Mouse (Mus musculus) limb, embryonic 11.5 days (tissue): ENCODE data around the gene Srebf2. TPM values are rescaled to one million over a fixed set of nuclear protein-coding genes. Genes with fewer than 3 reads are reported as not detected.

Experiments
- ATAC-seq: fragments of 200-750 bp; cut with Nextera tagmentation; 2 replicates; pipeline ENCODE4 v1.8.0; 2017; ENCODE audit warnings: low read depth; ENCODE audit not compliant: insufficient number of reproducible peaks, low FRiP score, low TSS enrichment
- DNase-seq: peaks from one replicate; pipeline ENCODE4 v3.0.0-alpha.2; 2015; ENCODE audit warnings: low spot score
- H3K27ac ChIP-seq: fragments of 300-500 bp; sonication (generic); replicated peaks from 2 replicates; pipeline ENCODE4 v1.5.1; 2014; ENCODE audit warnings: low read depth, mild to moderate bottlenecking, low read length
- H3K27me3 ChIP-seq: fragments of 300-500 bp; sonication (generic); 2 replicates; pipeline ENCODE4 v1.6.1; 2014; ENCODE audit warnings: mild to moderate bottlenecking, low read length, mixed read lengths; ENCODE audit not compliant: control insufficient read depth, insufficient read depth
- H3K36me3 ChIP-seq: fragments of 300-500 bp; sonication (generic); 2 replicates; pipeline ENCODE4 v1.6.1; 2014; ENCODE audit warnings: mild to moderate bottlenecking, low read length, moderate library complexity, mixed read lengths; ENCODE audit not compliant: control insufficient read depth, insufficient read depth
- H3K4me1 ChIP-seq: fragments of 300-500 bp; sonication (generic); 2 replicates; pipeline ENCODE4 v1.6.1; 2014; ENCODE audit warnings: low read length, mixed read lengths; ENCODE audit not compliant: control insufficient read depth, insufficient read depth
- H3K4me2 ChIP-seq: fragments of 300-500 bp; sonication (generic); 2 replicates; pipeline ENCODE4 v1.6.1; 2014; ENCODE audit warnings: low read depth, mild to moderate bottlenecking, moderate library complexity; ENCODE audit not compliant: severe bottlenecking
- H3K4me3 ChIP-seq: fragments of 300-500 bp; sonication (generic); 2 replicates; pipeline ENCODE4 v1.5.1; 2014; ENCODE audit warnings: low read depth, low read length
- H3K9ac ChIP-seq: fragments of 300-500 bp; sonication (generic); 2 replicates; pipeline ENCODE4 v1.6.1; 2014; ENCODE audit warnings: mild to moderate bottlenecking, low read length
- H3K9me3 ChIP-seq: fragments of 300-500 bp; sonication (generic); 2 replicates; pipeline ENCODE4 v1.6.1; 2016; ENCODE audit warnings: low read length; ENCODE audit not compliant: control insufficient read depth
- WGBS: fragments of 180-500 bp; shearing (Covaris S2); extraction: QIAGEN DNeasy Blood & Tissue Kit; methylation state at CpG from one replicate; pipeline ENCODE4 v1.1.7; 2014; 5-methylcytosine and 5-hydroxymethylcytosine counted together
- polyA plus RNA-seq: library from polyadenylated mRNA; unstranded; fragments of >200 nt; fragmentation: Nextera tagmentation; extraction: Ambion mirVana; gene quantifications from 2 replicates; pipeline ENCODE4 v1.2.1, GENCODE M21; 2014

Gene Srebf2
- polyA plus RNA-seq, 1 experiment from 2014 or later, result 129 TPM

DNA sequence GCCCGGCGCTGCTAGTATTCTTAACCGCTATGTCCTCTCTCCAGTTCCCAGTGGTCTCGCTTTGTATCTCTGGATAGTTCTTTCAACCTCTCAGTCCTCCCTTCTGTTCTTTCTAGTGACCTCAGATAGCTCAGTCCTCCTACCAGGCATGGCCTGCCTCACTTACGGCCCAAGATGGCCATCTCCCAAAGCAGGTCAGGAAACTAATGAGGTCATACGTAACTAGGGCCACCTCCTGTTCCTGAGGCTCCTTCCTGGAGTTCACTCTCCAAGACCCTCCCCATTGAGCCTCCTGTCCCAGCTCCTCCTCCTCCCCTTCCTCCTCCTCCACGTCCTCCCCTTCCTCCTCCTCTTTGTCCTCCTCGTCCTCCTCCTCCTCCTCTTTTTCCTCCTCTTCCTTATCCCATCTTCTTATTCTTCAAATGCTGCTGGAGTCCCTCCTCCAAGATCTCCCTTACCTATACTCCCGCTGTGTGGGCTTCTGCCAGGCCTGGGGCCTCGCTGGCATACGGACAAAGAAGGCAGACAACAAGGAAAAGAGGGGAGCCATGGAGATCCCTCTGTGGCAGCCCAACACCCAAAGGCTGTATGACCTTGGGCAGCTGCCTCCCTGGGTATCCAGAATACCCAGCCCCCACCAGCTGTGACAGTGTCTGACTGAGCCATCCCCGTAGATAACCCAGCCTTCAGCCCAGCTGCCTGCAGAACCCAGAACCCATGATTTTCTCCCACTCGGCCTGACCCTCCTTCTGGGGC is 62.5 kb downstream of the Srebf2 start:
- Histone ChIP-seq H3K9ac (no peak overlapping the region), H3K4me3 (no peak overlapping the region), H3K4me2 (no peak overlapping the region), H3K4me1 (0 out of 2 replicates have a peak, but pooled peaks cover 13% of the 10 kb centered on the region), H3K9me3 (no peaks in the 10 kb centered on the region), H3K27ac (no peak overlapping the region), H3K27me3 (peaks cover 88% of the 10 kb centered on the region), H3K36me3 (0 out of 2 replicates have a peak, but pooled peaks cover 4% of the 10 kb centered on the region)
- DNase-seq (no peak), ATAC-seq (no peak)
- 76% methylated on average over 13 of the region's 13 CpGs for WGBS

DNA sequence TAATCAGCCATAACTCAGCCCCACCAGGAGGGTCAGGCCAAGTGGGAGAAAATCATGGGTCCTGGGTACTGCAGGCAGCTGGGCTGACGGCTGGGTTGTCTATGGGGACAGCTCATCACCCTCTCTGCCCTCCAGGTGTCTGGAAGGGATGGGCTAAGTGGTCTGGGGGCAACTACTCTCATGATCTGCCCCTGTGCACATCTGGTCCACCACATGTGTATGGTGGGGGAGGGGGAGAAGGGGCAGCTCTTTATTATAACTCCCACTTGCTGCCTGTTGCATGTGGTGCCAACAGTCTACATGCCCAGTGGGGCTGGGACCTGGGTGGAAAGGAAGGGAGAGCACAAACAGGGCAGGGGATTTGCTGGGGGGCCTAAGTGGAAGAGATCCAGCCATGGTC is 63.8 kb downstream of the Srebf2 start:
- Histone ChIP-seq H3K9me3 (no peaks in the 10 kb centered on the region), H3K27ac (no peak overlapping the region), H3K4me3 (no peak overlapping the region), H3K27me3 (peaks cover 93% of the 10 kb centered on the region), H3K4me2 (no peak overlapping the region), H3K9ac (no peak overlapping the region), H3K4me1 (0 out of 2 replicates have a peak, but pooled peaks cover 13% of the 10 kb centered on the region), H3K36me3 (no peaks in the 10 kb centered on the region)
- 35% methylated on average over 1 of the region's 1 CpGs for WGBS
- DNase-seq (no peak), ATAC-seq (no peak)

DNA sequence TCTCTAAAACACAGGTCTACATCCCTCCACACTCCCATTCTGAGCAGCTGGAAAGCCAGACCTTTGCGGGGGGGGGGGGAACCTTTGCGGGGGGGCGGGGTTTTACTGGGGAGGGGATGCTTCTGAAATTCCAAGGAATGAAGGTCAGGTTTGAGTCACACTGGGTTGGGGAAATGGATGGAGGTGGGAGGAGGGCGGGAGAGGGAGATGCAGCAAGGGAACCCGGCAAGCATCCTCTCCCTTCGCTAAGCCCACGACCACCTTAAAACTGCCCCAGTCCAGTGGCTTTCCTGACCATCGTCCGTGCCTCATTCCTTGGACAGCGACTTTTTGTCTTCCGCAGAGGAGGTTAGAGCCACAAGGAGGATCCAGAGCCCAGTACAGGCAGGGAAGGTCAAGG is 64.3 kb downstream of the Srebf2 start:
- no peak for ATAC-seq
- Histone ChIP-seq H3K4me2 (no peak overlapping the region; the same call in 1 of the 2 replicates), H3K27me3 (peaks cover 93% of the 10 kb centered on the region), H3K9ac (no peak overlapping the region), H3K4me3 (peak overlapping the region; percentile 34; the same call in 1 of the 2 replicates), H3K27ac (no peak overlapping the region), H3K9me3 (no peaks in the 10 kb centered on the region), H3K36me3 (no peaks in the 10 kb centered on the region), H3K4me1 (0 out of 2 replicates have a peak, but pooled peaks cover 13% of the 10 kb centered on the region)
- WGBS, result 2% methylated on average over 11 of the region's 11 CpGs
- DNase-seq, result no peak

DNA sequence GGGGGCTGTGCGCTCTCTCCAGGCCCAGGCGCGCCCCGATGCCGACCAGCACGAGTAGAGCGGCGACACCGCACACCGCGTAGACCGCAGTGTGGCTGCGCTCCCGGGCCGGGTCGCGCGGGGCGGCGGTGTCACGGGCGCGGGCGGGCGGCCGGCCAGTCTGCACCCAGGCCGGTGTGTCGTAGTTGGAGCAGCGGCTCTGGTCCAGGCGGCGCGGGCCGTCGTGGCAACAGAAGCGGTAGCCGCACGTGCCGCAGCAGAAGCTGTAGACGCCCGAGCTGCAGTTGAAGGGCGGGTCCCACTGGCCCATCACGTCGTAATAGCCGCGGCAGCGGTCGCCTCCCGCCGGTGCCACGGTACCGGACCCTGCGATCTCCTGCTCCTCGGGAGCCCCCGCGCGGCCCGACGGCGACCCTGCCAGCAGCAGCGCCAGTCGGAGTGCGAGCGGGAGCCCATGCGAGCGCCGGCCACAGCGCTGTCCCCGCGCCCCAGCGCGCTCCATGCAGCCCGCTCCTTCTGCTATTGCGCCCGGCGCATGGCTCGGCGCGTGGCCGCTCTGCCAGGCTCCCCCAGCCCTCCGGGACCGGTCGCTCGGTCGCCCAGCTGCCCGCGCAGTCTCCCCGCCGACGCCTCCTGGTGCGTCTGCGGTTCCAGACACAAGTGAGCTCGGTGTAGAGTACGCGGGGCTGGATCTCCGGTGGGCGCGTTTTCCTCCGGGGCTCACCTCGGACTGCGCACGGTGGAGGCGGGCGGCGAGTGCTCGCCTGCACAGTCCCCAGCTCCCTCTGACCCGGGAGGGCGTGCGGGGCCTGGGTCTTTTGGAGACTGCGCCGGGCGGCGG is 65.2 kb downstream of the Srebf2 start:
- H3K27ac ChIP-seq, result no peak overlapping the region
- peaks cover 87% of the 10 kb centered on the region for H3K27me3 ChIP-seq
- H3K9me3 ChIP-seq, result no peaks in the 10 kb centered on the region
- H3K4me1 ChIP-seq, result 0 out of 2 replicates have a peak, but pooled peaks cover 10% of the 10 kb centered on the region
- peak overlapping the region; percentile 13; the same call in 1 of the 2 replicates for H3K9ac ChIP-seq
- peak; percentile 50; the same call in 1 of the 2 replicates for ATAC-seq
- no peaks in the 10 kb centered on the region for H3K36me3 ChIP-seq
- DNase-seq, result peak; percentile 62
- peak overlapping the region; percentile 76 for H3K4me2 ChIP-seq
- under 1% methylated on average over 104 of the region's 112 CpGs for WGBS
- H3K4me3 ChIP-seq, result peak overlapping the region; percentile 34

DNA sequence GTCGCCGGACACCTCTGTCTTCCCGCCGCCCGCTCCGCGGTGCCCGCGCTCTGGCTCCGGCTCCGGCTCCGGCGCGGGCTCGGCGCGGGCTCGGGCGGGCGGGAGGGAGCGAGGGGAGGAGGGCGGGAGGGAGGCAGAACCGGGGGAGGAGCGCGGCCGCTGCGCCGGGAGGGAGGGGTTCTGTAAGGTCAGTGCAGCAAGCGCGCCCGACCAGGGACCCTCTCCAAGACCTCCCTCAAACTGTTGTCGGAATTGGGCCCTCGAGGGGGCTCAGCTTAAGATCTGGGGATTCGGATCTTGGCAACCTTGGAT is 65.7 kb downstream of the Srebf2 start, which contains the start of gene Shisa8:
TSS of gene Shisa8 (minus strand) at position 64 of the 312 bp plus-strand sequence.
- peak within 1 kb of the TSS; percentile 13; the same call in 1 of the 2 replicates for H3K9ac ChIP-seq
- 0% methylated on average over 23 of the region's 34 CpGs for WGBS
- 0 out of 2 replicates have a peak, but pooled peaks cover 7% of the 10 kb centered on the region for H3K4me1 ChIP-seq
- H3K4me3 ChIP-seq, result peak within 1 kb of the TSS; percentile 34
- no peaks in the 10 kb centered on the region for H3K36me3 ChIP-seq
- H3K27me3 ChIP-seq, result peaks cover 81% of the 10 kb centered on the region
- DNase-seq (peak; percentile 50), ATAC-seq (no peak)
- H3K9me3 ChIP-seq, result no peaks in the 10 kb centered on the region
- peak within 1 kb of the TSS; percentile 76 for H3K4me2 ChIP-seq
- H3K27ac ChIP-seq, result no peak within 1 kb of the TSS

DNA sequence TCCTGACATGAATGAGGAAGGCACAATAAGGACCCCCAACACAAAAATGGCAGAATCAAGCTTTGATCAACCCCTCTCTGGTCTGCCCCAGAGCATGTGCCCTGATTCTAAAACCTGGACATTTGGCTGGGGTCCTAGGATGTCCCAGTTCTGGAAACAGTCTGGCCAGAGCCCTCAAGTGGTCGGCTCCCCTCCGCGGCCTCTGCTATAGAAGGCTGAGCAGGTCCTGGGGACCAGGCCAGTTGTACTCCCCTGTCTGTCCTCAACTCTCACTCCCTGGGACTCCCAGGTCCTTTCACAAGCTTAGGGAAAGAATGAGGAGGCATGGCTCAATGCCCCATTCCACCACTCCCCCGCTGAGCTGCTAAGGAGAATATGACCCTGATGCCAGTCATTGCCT is 66.2 kb downstream of the Srebf2 start:
- Histone ChIP-seq H3K27ac (no peak overlapping the region), H3K27me3 (peaks cover 76% of the 10 kb centered on the region), H3K36me3 (no peaks in the 10 kb centered on the region), H3K4me3 (no peak overlapping the region), H3K4me1 (0 out of 2 replicates have a peak, but pooled peaks cover 7% of the 10 kb centered on the region), H3K9me3 (no peaks in the 10 kb centered on the region), H3K4me2 (no peak overlapping the region), H3K9ac (no peak overlapping the region)
- ATAC-seq (no peak), DNase-seq (no peak)
- WGBS, result 13% methylated on average over 4 of the region's 4 CpGs

DNA sequence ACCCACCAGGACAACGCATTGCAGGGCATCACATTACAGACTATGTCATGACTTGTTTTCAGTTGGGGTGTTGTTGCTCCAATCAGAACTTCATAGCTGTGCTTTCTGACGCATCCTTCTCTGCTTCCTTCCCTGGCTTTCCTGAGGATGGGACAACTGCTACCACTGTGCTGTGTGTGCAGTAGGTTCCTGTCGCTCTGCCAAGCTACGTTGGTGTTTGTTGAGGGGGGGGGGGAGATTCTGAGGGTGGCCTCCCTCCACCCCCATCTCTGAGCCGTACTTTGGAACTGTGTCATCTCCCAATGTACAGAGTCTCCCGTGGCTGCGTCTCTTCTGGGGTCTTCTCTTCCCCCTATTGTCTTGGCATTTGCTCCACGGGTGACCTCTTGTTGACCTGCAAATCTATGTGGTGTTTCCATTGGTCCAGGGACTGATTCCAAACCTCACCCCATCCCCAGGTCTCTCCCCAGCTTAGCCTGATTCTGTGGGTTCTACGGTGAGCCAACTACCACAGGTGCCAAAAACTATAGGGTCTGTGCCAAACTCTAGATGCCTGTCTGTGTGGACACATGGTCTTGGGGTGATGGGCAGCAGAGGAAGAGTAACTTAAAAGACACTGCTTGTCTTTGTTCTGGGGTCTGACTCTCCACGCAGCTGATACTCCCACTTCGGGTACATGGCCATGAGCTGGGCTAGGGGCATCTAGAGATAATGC is 68.5 kb downstream of the Srebf2 start:
- 45% methylated on average over 11 of the region's 11 CpGs for WGBS
- no peak for DNase-seq
- Histone ChIP-seq H3K4me2 (no peak overlapping the region), H3K4me3 (no peak overlapping the region), H3K4me1 (0 out of 2 replicates have a peak, but pooled peaks cover 7% of the 10 kb centered on the region), H3K9ac (no peak overlapping the region), H3K36me3 (no peaks in the 10 kb centered on the region), H3K9me3 (no peaks in the 10 kb centered on the region), H3K27ac (no peak overlapping the region), H3K27me3 (peaks cover 55% of the 10 kb centered on the region)
- no peak for ATAC-seq
